Mouse (Mus musculus): ENCODE results near the gene Map2k3. TPM values are rescaled to one million over a fixed set of nuclear protein-coding genes. Genes with fewer than 3 reads are reported as not detected.

The Map2k3 gene
- total and polyA plus RNA-seq, 3 experiments, result 56.7 to 79.3 (median 71.1) TPM

GRCm38 (mm10) chr11:60915201-60915600 lies 16.6 kb upstream of the Map2k3 start:
- Histone ChIP-seq H3K27ac (no peak overlapping the region), H3K27me3 (ENCODE audit: control insufficient read depth, insufficient read depth, low read length) (no peaks in the 10 kb centered on the region), H3K79me2 (replicated peaks; ENCODE audit: control insufficient read depth, insufficient read depth, low read length) (no peaks in the 10 kb centered on the region), H3K36me3 (ENCODE audit: control insufficient read depth, insufficient read depth, low read length) (no peaks in the 10 kb centered on the region), H3K4me1 (ENCODE audit: control insufficient read depth, insufficient read depth, low read length) (peaks cover 5% of the 10 kb centered on the region), H3K9ac (ENCODE audit: low read depth, low read length) (no peak overlapping the region), H3K4me3 (no peak overlapping the region)
- TF ChIP-seq POLR2A (IDR thresholded peaks at IDR 0.05; ENCODE audit: insufficient read depth, low read depth, low read length), result no peak
- no peak for TF ChIP-seq CTCF (IDR thresholded peaks at IDR 0.05)
- no peak for TF ChIP-seq EP300 (IDR thresholded peaks at IDR 0.05; ENCODE audit: insufficient read depth, low read depth, low read length)
- intact Hi-C loops (cut with DNase I), result loop anchor here (2.0 kb wide), 1 partner anchor 16 kb away; no protein-coding TSS in a partner anchor
- DNase-seq, result no peak
- 61% methylated on average over 4 of the region's 4 CpGs for WGBS

- Histone ChIP-seq H3K79me2 (replicated peaks; ENCODE audit: control insufficient read depth, insufficient read depth, low read length) (no peaks in the 10 kb centered on the region), H3K27ac (no peak overlapping the region), H3K9ac (ENCODE audit: low read depth, low read length) (no peak overlapping the region), H3K4me3 (no peak overlapping the region), H3K4me1 (ENCODE audit: control insufficient read depth, insufficient read depth, low read length) (no peaks in the 10 kb centered on the region), H3K27me3 (ENCODE audit: control insufficient read depth, insufficient read depth, low read length) (no peaks in the 10 kb centered on the region), H3K36me3 (ENCODE audit: control insufficient read depth, insufficient read depth, low read length) (no peaks in the 10 kb centered on the region)
- intact Hi-C loops (cut with DNase I), result no loop called here
- no peak for DNase-seq
- WGBS, result 60% methylated on average over 2 of the region's 2 CpGs
- TF ChIP-seq CTCF (IDR thresholded peaks at IDR 0.05) (no peak), EP300 (IDR thresholded peaks at IDR 0.05; ENCODE audit: insufficient read depth, low read depth, low read length) (no peak), POLR2A (IDR thresholded peaks at IDR 0.05; ENCODE audit: insufficient read depth, low read depth, low read length) (no peak)
These were observed 11.8 kb upstream of the Map2k3 start for GRCm38 (mm10) chr11:60920021-60920420.

GRCm38 (mm10) chr11:60922195-60922594 lies 9.6 kb upstream of the Map2k3 start:
- Histone ChIP-seq H3K27me3 (ENCODE audit: control insufficient read depth, insufficient read depth, low read length) (no peaks in the 10 kb centered on the region), H3K4me1 (ENCODE audit: control insufficient read depth, insufficient read depth, low read length) (no peaks in the 10 kb centered on the region), H3K79me2 (replicated peaks; ENCODE audit: control insufficient read depth, insufficient read depth, low read length) (no peaks in the 10 kb centered on the region), H3K36me3 (ENCODE audit: control insufficient read depth, insufficient read depth, low read length) (no peaks in the 10 kb centered on the region), H3K4me3 (no peak overlapping the region), H3K27ac (no peak overlapping the region), H3K9ac (ENCODE audit: low read depth, low read length) (no peak overlapping the region)
- intact Hi-C loops (cut with DNase I), result no loop called here
- no peak for DNase-seq
- no peak for TF ChIP-seq POLR2A (IDR thresholded peaks at IDR 0.05; ENCODE audit: insufficient read depth, low read depth, low read length)
- no peak for TF ChIP-seq CTCF (IDR thresholded peaks at IDR 0.05)
- TF ChIP-seq EP300 (IDR thresholded peaks at IDR 0.05; ENCODE audit: insufficient read depth, low read depth, low read length), result no peak
- 89% methylated on average over 1 of the region's 1 CpGs for WGBS

GRCm38 (mm10) chr11:60922964-60923363 lies 8.9 kb upstream of the Map2k3 start:
- Histone ChIP-seq H3K79me2 (replicated peaks; ENCODE audit: control insufficient read depth, insufficient read depth, low read length) (no peaks in the 10 kb centered on the region), H3K36me3 (ENCODE audit: control insufficient read depth, insufficient read depth, low read length) (no peaks in the 10 kb centered on the region), H3K27ac (no peak overlapping the region), H3K4me3 (no peak overlapping the region), H3K27me3 (ENCODE audit: control insufficient read depth, insufficient read depth, low read length) (no peaks in the 10 kb centered on the region), H3K9ac (ENCODE audit: low read depth, low read length) (no peak overlapping the region), H3K4me1 (ENCODE audit: control insufficient read depth, insufficient read depth, low read length) (no peaks in the 10 kb centered on the region)
- 78% methylated on average over 5 of the region's 5 CpGs for WGBS
- intact Hi-C loops (cut with DNase I), result no loop called here
- TF ChIP-seq CTCF (IDR thresholded peaks at IDR 0.05) (no peak), POLR2A (IDR thresholded peaks at IDR 0.05; ENCODE audit: insufficient read depth, low read depth, low read length) (no peak), EP300 (IDR thresholded peaks at IDR 0.05; ENCODE audit: insufficient read depth, low read depth, low read length) (no peak)
- DNase-seq, result no peak

GRCm38 (mm10) chr11:60924498-60924897 lies 7.3 kb upstream of the Map2k3 start:
- H3K9ac ChIP-seq (ENCODE audit: low read depth, low read length), result no peak overlapping the region
- 48% methylated on average over 6 of the region's 6 CpGs for WGBS
- intact Hi-C loops (cut with DNase I), result no loop called here
- no peaks in the 10 kb centered on the region for H3K36me3 ChIP-seq (ENCODE audit: control insufficient read depth, insufficient read depth, low read length)
- no peak overlapping the region for H3K27ac ChIP-seq
- no peak overlapping the region for H3K4me3 ChIP-seq
- no peaks in the 10 kb centered on the region for H3K4me1 ChIP-seq (ENCODE audit: control insufficient read depth, insufficient read depth, low read length)
- DNase-seq, result no peak
- TF ChIP-seq EP300 (IDR thresholded peaks at IDR 0.05; ENCODE audit: insufficient read depth, low read depth, low read length), result no peak
- H3K79me2 ChIP-seq (replicated peaks; ENCODE audit: control insufficient read depth, insufficient read depth, low read length), result no peaks in the 10 kb centered on the region
- H3K27me3 ChIP-seq (ENCODE audit: control insufficient read depth, insufficient read depth, low read length), result no peaks in the 10 kb centered on the region

- TF ChIP-seq CTCF (IDR thresholded peaks at IDR 0.05), result no peak
- no peak for TF ChIP-seq POLR2A (IDR thresholded peaks at IDR 0.05; ENCODE audit: insufficient read depth, low read depth, low read length)
- TF ChIP-seq EP300 (IDR thresholded peaks at IDR 0.05; ENCODE audit: insufficient read depth, low read depth, low read length), result no peak
- no peaks in the 10 kb centered on the region for H3K4me1 ChIP-seq (ENCODE audit: control insufficient read depth, insufficient read depth, low read length)
- no peak overlapping the region for H3K4me3 ChIP-seq
- no peak overlapping the region for H3K27ac ChIP-seq
- WGBS, result 86% methylated on average over 1 of the region's 1 CpGs
- DNase-seq, result no peak
- no peaks in the 10 kb centered on the region for H3K27me3 ChIP-seq (ENCODE audit: control insufficient read depth, insufficient read depth, low read length)
- intact Hi-C loops (cut with DNase I), result loop anchor here (5.0 kb wide), 1 partner anchor 228 kb away; the partner anchor contains the start of gene Llgl1
- H3K36me3 ChIP-seq (ENCODE audit: control insufficient read depth, insufficient read depth, low read length), result no peaks in the 10 kb centered on the region
- H3K9ac ChIP-seq (ENCODE audit: low read depth, low read length), result no peak overlapping the region
- no peaks in the 10 kb centered on the region for H3K79me2 ChIP-seq (replicated peaks; ENCODE audit: control insufficient read depth, insufficient read depth, low read length)
These were observed 6.9 kb upstream of the Map2k3 start for GRCm38 (mm10) chr11:60924981-60925380.
